Mouse (Mus musculus) layer of hippocampus, adult 8-10 months (tissue): ENCODE results near the gene Glycam1. TPM values are rescaled to one million over a fixed set of nuclear protein-coding genes. Genes with fewer than 3 reads are reported as not detected.

Source experiments
- DNase-seq, 2 experiments: peaks; one replicate each; pipeline ENCODE4 v3.0.0; 2022; ENCODE audit warnings: low spot score in 2 of 2
- total RNA-seq, 4 experiments: library from RNA; stranded (reverse); gene quantifications; 2 replicates each; pipeline ENCODE4 v1.2.4; 2022

The Glycam1 gene
- total RNA-seq, 4 experiments from 2014 or later: 0.74 to 4.7 (median 3.5) TPM; not detected in 1

GRCm38 (mm10) chr15:103519386-103520378 is 45.2 kb downstream of the Glycam1 start:
- no peak for DNase-seq

GRCm38 (mm10) chr15:103518600-103519385 is 46.1 kb downstream of the Glycam1 start:
- no peak for DNase-seq

- no peak for DNase-seq
Measured at GRCm38 (mm10) chr15:103514914-103515313, 50.0 kb downstream of the Glycam1 start.

GRCm38 (mm10) chr15:103514119-103514518 is 50.8 kb downstream of the Glycam1 start:
- peak; percentile 68 to 77 for DNase-seq

GRCm38 (mm10) chr15:103513621-103514031 is 51.3 kb downstream of the Glycam1 start:
- DNase-seq: no peak

Other genes with a start within 250 kb of the Glycam1 start
- gene Zfp385a, start 225.0 kb downstream of the Glycam1 start, total RNA-seq: 10 to 100 TPM; 37.9 to 55.5 (median 47.0) TPM
- gene Itga5, start 198.3 kb downstream of the Glycam1 start, total RNA-seq: 1 to 10 TPM; 1.8 to 4.8 (median 2.9) TPM
- gene Gtsf1, start 134.6 kb downstream of the Glycam1 start, total RNA-seq: not detected
- gene Gtsf2, start 116.6 kb downstream of the Glycam1 start, total RNA-seq: not detected
- 10 to 100 TPM in 2 of 4 experiments, 1 to 10 TPM in 2; 7.4 to 29.6 (median 17.0) TPM for gene Nckap1l, start 111.3 kb downstream of the Glycam1 start, total RNA-seq
- gene Pde1b, start 62.0 kb downstream of the Glycam1 start, total RNA-seq: 100 to 1,000 TPM in 3 of 4 experiments, 10 to 100 TPM in 1; 99.3 to 111 (median 103) TPM
- 100 to 1,000 TPM; 103 to 150 (median 121) TPM for gene Ppp1r1a, start 27.1 kb downstream of the Glycam1 start, total RNA-seq
- gene Mucl1, start 190.4 kb upstream of the Glycam1 start, total RNA-seq: not detected